Mouse (Mus musculus): ENCODE results near the gene Cdk4.

Cdk4 gene

DNA sequence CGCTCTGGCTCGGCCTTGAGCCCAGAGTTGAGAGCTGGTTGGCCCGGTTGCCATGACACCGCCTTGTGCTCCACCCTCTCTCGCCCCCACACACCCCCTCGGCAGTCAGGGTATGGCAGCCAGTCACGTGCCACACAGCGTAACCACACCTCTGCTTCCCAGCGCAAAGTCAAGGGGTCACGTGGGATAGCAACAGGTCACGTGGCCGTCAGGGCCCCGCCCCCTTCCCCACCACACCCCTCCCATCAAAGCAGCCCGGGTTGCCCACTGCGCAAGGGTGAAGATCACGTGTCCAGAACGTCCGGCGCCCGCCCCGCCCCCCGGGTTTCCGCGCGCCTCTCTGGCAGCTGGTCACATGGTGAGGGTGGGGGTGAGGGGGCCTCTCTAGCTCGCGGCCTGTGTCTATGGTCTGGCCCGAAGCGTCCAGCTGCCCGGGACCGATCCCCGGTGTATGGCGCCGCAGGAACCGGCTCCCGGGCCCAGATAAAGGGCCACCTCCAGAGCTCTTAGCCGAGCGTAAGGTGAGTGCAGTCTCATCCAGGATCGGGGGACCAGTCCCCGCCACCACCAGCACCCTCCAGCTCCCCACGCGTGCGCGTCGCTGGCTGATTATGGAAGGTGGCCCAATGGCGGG is at the start of gene Cdk4:
Gene Cdk4, plus strand, starts transcription at position 296 of the 634 bp plus-strand sequence.
- peak; percentile 99 to 100 for DNase-seq

DNA sequence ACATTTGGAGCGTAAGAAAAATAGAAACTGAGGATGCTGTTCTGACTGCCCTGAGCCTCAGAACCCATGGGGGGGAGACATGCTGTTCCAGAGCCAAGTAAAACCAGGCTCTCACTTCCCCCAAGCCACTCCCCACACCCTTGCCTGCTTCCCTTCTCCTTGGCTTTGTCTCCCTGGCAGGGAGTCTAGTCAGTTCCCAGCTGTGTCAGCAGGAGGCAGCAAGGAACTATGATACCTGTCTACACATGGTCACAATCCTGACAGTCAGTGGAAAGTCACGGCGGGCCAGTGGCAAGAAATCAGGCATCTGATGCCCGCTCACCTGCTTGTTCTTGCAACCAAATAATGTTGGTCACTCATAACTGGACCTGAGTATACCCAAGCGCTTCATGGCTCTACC is 46.8 kb upstream of the Cdk4 start:
- peak; percentile 48 to 77 for DNase-seq

DNA sequence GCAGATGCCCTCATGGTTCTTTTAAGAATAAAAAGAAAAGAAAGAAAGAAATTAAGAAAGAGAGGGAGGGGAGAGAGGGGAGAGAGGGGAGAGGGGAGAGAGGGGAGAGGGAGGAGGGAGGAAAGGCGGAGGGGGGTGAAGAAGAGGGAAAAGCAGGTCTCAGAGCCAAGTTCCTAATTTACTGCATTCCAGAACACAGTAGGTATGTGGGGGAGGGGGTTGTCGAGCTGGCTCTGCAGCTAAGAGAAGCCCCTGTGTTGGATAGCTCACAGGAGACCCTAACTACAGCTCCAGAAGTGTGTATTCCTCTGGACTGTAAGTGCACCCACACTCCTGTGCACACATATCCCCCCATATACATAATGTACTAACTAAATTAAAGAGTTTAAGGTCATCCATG is 46.3 kb upstream of the Cdk4 start:
- DNase-seq: no peak

DNA sequence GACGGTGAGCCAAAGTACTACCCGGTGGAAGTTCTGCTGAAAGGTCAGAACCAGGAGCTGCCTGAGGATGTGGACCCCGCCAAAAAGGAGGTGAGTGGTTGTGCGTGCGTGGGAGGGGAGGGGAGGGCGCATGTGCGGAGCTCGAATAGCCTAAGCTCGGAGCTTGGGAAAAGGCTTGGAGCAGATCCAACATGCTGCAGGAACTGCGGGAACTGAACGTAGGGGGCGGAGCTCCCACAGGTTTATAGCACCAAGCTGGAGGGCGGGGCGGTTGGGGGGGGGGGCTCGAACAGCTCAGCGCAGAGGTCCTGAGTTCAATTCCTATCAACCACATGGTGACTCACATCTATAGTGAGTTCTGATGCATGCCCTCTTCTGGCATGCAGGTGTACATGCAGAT is 44.9 kb upstream of the Cdk4 start:
- no peak for DNase-seq

DNA sequence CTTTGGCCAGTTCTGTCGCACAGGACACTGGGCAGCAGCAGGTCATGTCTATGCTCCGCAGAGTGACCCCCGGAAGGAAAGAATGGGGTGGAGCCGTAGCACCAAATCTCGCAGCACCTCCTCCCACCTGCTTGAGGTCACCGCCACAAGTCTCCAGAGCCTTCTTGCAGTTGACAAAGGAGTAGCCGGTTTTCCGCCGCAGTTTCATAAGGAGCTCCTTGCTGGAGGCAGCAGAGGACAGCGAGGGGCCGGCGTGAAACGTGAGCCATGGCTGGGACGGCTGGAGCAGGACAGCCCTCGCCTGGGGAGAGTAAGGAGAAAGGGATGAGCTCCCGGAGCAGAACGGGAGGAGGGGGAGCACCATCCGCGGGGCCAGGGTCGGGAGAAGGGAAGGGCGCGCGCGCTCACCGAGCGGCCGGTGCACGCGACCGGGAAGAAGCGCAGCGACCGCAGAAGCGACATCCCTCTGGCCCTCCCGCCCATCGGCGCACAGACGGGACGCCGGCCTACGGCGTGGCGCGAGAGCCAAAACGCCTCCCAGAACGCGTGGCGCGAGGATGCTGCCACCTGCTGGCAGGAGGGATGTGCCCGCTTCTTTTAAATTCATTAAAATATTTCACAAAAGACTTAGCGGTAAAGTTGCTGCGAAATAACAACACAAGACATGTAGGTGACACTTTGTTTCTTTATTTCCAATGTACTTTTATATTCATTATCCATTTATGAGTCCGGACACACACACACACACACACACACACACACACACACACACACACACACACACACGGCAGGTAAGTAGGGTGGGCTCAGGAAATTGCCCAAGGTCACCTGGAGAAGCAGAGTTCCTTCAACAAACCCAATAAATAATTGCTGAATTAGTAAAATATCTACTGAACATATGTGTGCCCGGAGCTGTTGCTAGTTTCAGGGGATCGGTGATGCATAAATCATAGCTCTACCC is 32.7 kb upstream of the Cdk4 start, which contains the start of gene Tsfm:
Gene Tsfm, minus strand, starts transcription at position 505 of the 961 bp plus-strand sequence.
- DNase-seq: peak; percentile 90 to 97

DNA sequence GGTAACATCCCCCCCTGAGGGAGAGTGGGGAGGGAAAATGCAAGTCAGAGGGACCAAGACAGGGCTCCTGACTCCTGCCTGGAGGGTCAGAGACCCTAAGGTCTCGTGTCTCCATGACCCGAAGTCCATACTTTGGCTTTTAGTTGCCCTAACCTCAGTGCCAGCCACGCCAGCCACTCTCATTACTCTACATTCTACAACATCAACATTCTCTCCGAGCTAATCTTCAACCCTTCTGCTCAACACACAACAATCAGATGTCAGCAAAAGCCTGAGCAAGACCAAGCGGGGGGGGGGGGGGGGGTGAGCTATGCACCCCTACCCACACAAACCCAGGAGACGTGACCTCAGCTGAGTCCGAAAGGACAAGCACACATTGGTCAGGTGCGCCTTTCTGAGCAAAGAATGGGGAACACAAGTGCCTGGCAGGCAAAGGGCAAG is 30.0 kb upstream of the Cdk4 start:
- peak; percentile 74 to 89 for DNase-seq

DNA sequence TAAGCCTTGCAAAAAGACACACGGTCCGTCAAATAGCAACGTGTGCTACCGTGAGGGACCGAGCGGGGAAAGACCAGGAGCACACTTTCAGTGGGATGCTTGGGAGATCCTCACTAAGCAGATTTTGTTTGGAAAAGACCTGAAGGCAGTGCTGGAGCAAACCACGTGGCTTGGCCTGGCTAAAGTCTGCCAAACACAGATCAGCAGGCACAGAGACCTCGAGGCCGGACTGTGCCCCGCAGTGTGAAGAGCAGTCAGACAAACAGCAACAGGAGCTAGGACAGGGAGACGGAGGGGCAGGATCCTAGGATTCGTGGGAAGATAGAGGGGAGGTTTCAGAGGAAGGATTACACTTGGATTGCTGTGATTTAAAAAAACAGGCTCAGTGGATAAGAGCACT is 27.1 kb upstream of the Cdk4 start:
- peak; percentile 82 to 90 for DNase-seq

DNA sequence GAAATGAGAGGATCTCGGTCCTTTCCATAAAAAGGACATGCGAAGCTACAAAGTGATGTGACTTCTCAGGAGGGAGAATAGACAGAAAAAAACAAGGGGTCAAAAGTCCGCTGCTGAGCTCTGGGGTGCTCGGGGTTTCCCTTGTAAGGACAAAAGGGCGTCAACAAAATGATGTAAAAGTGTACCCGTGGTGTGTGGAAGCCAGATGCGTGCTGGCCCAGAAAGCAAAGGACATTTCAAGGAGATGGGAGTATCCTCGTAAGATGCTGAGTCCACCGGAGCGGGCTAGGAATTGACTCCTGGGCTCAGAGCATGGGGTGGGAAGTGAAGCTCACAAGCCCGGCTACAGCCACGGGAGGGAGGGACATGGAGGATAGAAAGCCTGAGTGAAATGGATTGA is 25.7 kb upstream of the Cdk4 start:
- peak; percentile 58 to 70 for DNase-seq

DNA sequence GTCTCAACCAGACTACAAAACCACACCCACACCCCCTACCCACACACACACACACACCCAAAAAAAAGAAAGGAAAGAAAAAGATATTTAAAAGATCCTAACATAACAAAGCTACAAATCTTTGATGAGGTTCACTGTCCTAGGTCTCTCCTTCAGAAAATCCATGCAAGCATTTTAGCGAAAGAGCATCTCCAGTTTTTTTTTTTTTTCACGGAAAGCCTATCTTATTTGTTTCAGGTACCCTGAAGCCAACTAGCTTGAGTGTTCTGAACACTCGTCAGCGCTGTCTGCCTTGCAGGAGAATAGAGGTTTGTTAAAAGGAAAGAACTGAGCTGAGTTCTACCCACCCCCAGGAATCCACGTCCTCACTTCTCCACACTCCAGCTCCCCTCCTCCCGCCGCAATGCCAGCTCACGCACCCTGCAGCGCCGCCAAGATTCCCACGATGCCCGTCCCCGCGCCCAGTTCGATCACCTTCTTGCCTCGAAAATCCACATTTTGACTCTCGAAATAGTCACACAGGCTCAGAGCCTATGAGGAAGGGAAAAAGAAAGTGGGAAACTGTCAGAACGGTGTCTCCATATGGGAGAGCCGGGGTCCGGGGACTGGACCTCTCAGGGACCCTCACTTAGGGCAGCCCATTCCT is 22.6 kb upstream of the Cdk4 start:
- peak in 1 of 2 experiments; percentile 58 for DNase-seq

DNA sequence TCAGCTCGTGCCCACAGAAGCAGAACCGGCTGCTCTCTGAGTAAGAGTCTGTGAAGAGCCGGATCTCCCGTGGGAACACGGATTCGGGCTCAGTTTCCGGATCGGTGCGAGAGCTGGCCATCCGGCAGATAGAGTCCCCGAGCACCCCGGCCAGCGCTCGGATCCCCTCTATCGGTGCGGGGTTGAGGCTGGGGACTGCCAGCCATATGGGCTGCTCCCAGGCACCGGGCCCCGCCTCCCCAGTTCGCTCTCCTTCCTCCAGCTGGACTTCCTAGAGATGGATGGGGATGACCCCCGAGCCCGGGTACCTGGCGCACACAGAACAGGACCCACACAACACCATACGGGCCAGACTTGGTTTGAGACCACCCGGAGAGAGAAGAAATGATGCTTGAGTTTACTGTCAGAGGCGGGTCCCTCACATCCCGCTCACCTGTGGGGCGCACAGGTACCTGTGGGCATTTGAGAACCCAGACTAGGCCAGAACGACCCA is 22.0 kb upstream of the Cdk4 start, which contains the start of the genes Mettl1 and Eef1akmt3:
Gene Mettl1, plus strand, starts transcription at position 141 of the 493 bp plus-strand sequence.
Gene Eef1akmt3, minus strand, starts transcription at position 240 of the 493 bp plus-strand sequence.
- peak in 1 of 2 experiments; percentile 72 for DNase-seq

DNA sequence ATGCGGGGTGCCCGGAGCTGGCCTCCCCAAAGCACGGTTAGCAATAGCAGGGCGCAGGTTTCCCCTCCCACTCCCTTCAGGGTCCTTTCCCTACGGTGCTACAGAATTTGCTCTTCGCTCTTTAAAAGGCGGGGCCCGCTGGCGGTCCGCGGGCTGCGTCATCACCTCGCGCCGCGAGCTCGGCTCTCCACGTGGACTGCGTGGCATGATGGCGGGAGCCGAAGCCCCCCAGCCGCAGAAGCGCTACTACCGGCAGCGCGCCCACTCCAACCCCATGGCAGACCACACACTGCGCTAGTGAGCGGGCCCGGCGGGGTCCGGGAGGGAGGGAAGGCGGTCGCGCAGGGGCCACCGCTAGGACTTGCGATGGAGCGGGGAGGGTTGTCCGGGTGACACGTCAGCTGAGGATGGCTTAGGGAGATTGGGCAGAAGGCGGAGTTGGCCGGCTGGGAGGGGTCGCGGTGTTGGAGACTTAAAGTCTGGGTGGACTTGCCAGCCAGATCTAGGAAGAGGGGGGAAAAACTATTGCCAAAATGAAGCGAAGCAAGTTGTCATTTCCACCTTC is 21.5 kb upstream of the Cdk4 start:
- peak; percentile 88 to 94 for DNase-seq

DNA sequence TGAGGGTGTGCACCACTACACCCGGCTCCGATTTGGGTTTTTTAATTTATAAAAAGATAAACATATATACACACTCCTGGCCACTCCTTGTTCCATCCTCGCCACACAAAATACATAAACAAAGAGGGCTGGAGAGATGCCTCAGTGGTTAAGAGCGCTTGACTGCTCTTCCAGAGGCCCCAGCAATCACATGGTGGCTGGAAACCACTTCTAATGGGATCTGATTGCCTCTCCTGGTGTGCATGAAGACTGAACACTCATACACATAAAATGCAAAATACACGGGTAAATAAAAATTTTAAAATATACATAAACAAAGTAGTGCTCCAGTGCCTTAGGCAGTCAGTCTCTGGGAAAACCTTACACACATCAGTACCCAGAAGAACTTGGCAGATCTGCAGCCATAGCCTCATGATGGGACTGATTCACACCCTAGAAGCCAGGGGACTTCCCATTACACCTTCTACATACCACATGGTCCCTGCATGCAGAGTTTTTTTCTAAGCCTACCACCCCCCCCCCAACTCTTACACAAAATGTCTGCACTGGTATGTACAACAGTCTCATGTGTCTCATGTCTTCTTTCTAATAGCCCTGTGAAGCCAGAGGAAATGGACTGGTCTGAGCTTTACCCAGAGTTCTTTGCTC is 20.7 kb upstream of the Cdk4 start:
- no peak for DNase-seq

DNA sequence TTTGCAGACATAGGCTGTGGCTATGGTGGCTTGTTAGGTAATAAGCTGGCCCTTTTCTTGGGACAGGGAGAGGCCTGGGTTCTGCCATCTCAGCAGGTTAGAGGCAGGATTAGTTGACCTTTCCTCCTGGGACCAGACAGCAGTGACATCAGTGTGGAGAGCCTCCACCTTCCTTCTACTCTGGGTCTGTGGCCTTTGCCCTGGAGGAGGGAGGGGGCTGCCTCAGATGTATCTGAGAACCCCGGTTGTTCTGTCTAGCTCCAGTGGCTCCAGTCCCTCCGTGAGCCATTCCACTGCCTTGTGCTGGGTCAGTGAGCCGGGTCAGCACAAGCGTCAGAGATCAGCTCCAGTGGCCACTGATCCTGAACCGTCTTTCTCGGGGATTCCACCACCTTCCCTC is 20.1 kb upstream of the Cdk4 start:
- peak; percentile 85 to 94 for DNase-seq

DNA sequence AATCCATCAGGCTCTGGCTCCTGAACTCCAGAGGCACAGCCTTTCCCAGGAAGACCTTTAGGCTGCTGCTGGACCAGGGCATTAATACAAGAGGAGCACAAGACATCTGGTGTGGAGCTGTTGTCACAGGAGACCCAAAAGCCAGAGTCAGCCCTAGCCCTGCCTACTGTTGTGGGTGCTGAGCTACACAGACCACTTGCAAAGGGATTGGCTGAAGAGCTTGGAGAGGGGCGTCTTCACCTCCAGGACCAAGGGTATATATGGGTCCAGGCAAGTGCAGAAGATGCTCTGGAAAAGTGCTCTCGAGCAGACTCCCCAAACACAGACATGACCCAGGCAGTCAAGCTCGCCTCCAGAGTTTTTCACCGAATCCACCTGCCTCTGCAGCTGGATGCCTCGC is 15.4 kb upstream of the Cdk4 start, which contains the start of gene Cyp27b1:
Gene Cyp27b1, plus strand, starts transcription at position 297 of the 400 bp plus-strand sequence.
- DNase-seq: no peak

DNA sequence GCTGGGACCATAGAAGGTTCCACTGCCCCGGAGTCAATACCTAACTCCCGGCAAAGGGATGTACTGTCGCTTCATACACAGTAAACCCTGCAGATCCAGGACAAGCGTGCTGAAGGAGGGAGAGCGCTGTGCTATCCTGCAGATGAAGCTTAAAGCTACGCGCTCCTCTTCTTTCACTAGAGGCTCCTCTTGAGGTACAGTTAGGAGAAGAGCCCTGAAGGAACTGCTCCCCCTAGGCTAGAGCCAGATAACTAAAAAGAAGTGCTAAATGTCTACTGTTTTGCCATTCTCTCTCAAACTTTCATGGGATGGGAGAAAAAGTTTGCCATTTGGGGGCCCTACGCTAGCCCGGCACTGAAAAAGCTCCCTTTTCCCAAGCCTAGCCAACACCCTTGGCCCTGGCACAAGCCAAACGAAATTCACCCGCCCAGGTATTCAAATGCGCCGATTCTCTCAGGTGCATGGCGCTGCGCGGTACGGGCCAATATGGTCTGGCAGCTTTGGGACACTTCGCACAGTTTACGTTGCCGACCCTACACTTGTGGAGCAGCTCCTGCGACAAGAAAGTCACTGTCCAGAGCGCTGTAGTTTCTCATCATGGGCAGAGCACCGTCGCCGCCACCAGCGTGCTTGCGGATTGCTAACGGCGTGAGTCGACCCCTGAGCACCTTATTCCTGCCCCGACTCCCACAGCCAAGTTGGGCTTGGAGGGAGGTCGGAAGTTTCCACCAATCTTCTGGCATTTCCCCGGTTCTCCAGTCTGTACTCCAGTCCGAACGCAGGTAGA is 14.5 kb upstream of the Cdk4 start:
- peak in 1 of 2 experiments; percentile 51 for DNase-seq

DNA sequence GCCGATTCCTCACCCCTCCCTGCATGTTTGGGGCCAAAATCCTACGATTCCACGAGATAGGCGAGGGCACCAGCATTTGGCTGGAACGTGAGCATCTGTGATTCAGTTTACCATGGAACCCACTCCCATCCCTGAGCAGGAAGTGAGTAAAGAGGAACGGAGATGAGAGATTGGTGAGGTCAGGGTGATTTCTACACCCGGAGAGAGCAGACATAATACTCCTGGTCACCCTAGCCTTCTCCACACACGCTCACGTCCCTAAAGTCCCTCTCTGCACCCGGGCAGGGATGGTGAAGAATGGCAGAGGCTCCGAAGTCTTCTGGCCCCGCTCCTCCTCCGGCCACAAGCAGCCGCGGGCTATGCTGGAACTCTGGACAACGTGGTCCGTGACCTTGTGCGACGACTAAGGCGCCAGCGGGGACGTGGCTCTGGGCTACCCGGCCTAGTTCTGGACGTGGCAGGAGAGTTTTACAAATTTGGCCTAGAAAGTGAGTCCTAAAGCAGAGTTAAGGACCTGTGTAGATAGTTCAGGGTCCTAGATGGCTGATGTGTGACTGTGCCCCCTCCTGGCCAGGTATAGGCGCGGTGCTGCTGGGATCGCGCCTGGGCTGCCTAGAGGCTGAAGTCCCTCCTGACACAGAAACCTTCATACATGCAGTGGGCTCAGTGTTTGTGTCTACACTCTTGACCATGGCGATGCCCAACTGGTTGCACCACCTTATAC is 13.8 kb upstream of the Cdk4 start:
- DNase-seq: peak in 1 of 2 experiments; percentile 64

DNA sequence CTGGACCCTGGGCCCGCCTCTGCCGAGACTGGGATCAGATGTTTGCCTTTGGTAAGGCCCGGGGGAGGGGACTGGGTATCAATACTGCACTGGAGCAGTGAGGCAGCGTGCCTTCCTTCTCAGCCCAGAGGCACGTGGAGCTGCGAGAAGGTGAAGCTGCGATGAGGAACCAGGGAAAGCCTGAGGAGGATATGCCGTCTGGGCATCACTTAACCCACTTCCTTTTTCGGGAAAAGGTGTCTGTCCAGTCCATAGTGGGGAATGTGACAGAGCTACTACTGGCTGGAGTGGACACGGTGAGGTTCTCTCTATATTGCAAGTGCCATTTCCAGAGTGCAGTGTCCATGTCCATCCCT is 13.2 kb upstream of the Cdk4 start:
- DNase-seq: no peak

DNA sequence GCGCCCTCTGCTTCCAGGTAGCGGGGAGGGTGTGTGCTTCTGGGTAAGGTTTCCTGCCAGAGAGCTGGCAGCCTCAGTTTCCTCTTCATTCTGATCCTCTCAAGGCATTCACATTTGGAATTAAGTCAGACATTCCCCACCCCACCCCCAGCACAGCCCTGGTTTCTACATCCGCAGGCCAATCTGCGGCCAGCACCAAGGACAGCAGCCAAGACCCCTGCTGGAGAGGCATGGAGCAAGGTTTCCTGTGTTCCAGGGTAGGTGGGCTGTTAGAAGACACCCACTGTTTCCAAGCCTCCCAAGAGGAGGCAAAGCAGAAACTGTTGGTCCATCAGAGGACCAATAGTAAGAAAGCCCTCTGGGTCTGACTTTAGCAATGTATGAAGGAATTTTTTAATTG is 8.7 kb upstream of the Cdk4 start:
- peak in 1 of 2 experiments; percentile 58 for DNase-seq

DNA sequence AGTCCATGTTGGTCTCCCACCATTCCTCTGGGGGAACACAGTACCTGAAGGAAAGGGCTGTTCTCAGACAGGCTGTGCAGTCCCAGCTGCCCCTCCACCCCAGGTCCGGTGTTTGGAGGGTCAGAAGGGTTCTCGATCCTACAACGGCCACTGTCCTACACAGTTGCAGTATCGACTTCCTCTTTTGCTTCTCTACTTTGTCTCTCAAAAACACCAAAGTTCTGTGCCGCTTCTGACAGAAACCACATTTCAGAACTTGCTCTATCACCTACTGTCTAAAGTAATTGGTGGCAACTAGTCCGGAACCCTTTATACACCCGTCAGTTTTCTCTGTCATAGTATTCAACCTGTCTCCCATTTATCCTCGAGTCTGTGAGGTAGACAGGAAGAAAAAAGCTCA is 7.9 kb upstream of the Cdk4 start:
- DNase-seq: no peak

DNA sequence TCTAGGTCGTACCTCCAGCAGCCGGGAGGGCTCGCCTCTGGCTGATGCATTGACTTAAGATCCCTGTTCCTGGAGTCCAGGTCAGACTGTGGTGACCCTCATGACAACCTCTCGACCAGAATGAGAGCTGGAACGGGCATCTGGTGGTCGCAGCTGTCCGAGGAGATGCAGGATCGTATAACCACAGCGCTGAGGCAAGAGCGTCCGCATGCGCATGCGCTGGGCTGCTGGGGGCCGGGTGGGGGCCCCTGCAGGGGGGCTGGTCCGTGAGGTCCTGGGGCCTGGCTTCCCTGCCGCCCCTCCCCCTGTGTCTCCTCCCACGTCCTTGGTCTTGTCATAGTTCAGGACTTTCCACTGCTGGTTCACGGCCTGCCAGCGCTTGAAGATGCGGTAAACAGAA is 6.8 kb upstream of the Cdk4 start:
- no peak for DNase-seq

Data from kidney, postnatal 36 days (tissue).